Mouse (Mus musculus) midbrain, embryonic 10.5 days (tissue): ENCODE measurements around the gene Tmem184a. TPM values are rescaled to one million over a fixed set of nuclear protein-coding genes. Genes with fewer than 3 reads are reported as not detected.

ENCODE experiments used
- DNase-seq: peaks from one replicate; pipeline ENCODE4 v3.0.0-alpha.2; 2017; ENCODE audit warnings: low spot score
- H3K27ac ChIP-seq: fragments of 300-500 bp; sonication (generic); replicated peaks from 2 replicates; pipeline ENCODE4 v1.5.1; 2016; ENCODE audit warnings: mild to moderate bottlenecking
- H3K27me3 ChIP-seq: fragments of 300-500 bp; sonication (generic); 2 replicates; pipeline ENCODE4 v1.6.1; 2016; ENCODE audit warnings: low read depth, mild to moderate bottlenecking; ENCODE audit not compliant: poor library complexity, severe bottlenecking
- H3K36me3 ChIP-seq: fragments of 300-500 bp; sonication (generic); 2 replicates; pipeline ENCODE4 v1.6.1; 2016; ENCODE audit warnings: mild to moderate bottlenecking, moderate library complexity
- H3K4me1 ChIP-seq: fragments of 300-500 bp; sonication (generic); 2 replicates; pipeline ENCODE4 v1.6.1; 2016
- H3K4me3 ChIP-seq: fragments of 300-500 bp; sonication (generic); 2 replicates; pipeline ENCODE4 v1.5.1; 2016; ENCODE audit warnings: mild to moderate bottlenecking, moderate library complexity
- H3K9me3 ChIP-seq: fragments of 300-500 bp; sonication (generic); replicated peaks from 2 replicates; pipeline ENCODE4 v1.6.1; 2016; ENCODE audit warnings: mild to moderate bottlenecking
- WGBS: fragments of 180-500 bp; shearing (Covaris S2); methylation state at CpG from one replicate; pipeline ENCODE4 v1.1.7; 2016; 5-methylcytosine and 5-hydroxymethylcytosine counted together
- polyA plus RNA-seq: library from polyadenylated mRNA; unstranded; fragments of >200 nt; fragmentation: Nextera tagmentation; extraction: Ambion mirVana; gene quantifications from 2 replicates; pipeline ENCODE4 v1.2.1, GENCODE M21; 2016

The Tmem184a gene
- polyA plus RNA-seq, 1 experiment from 2014 or later: 0.84 TPM

- Histone ChIP-seq H3K9me3 (no peaks in the 10 kb centered on the region), H3K4me1 (peaks cover 15% of the 10 kb centered on the region), H3K36me3 (no peaks in the 10 kb centered on the region), H3K4me3 (no peak overlapping the region), H3K27me3 (peaks cover 26% of the 10 kb centered on the region), H3K27ac (no peak overlapping the region)
- no peak for DNase-seq
- WGBS: 59% methylated on average over 4 of the region's 4 CpGs
Measured at GRCm38 (mm10) chr5:139809397-139809796, 10.3 kb downstream of the Tmem184a start.

- no peak for DNase-seq
- 93% methylated on average over 8 of the region's 8 CpGs for WGBS
- H3K27ac ChIP-seq: peak overlapping the region; percentile 72; the same call in 1 of the 2 replicates
Measured at GRCm38 (mm10) chr5:139805924-139806323, 13.8 kb downstream of the Tmem184a start.

GRCm38 (mm10) chr5:139804573-139805111 is 15.1 kb downstream of the Tmem184a start:
- 83% methylated on average over 11 of the region's 11 CpGs for WGBS
- Histone ChIP-seq H3K4me1 (peaks cover 25% of the 10 kb centered on the region), H3K27ac (peak overlapping the region; percentile 72), H3K27me3 (0 out of 2 replicates have a peak, but pooled peaks cover 3% of the 10 kb centered on the region), H3K4me3 (no peak overlapping the region), H3K9me3 (no peaks in the 10 kb centered on the region), H3K36me3 (peaks cover 23% of the 10 kb centered on the region)
- DNase-seq: no peak

More at GRCm38 (mm10) chr5:139805924-139806323, 13.8 kb downstream of the Tmem184a start:
- Histone ChIP-seq H3K36me3 (peaks cover 10% of the 10 kb centered on the region), H3K9me3 (no peaks in the 10 kb centered on the region), H3K4me3 (no peak overlapping the region), H3K4me1 (peaks cover 22% of the 10 kb centered on the region), H3K27me3 (no peaks in the 10 kb centered on the region)

GRCm38 (mm10) chr5:139804107-139804551 is 15.6 kb downstream of the Tmem184a start:
- H3K27ac ChIP-seq: peak overlapping the region; percentile 72

GRCm38 (mm10) chr5:139803601-139804102 is 16.1 kb downstream of the Tmem184a start:
- peak overlapping the region; percentile 34 for H3K4me3 ChIP-seq
- peak overlapping the region; percentile 72 for H3K27ac ChIP-seq
- H3K4me1 ChIP-seq: peaks cover 35% of the 10 kb centered on the region
- 10% methylated on average over 12 of the region's 12 CpGs for WGBS
- no peaks in the 10 kb centered on the region for H3K9me3 ChIP-seq
- H3K27me3 ChIP-seq: 0 out of 2 replicates have a peak, but pooled peaks cover 3% of the 10 kb centered on the region
- H3K36me3 ChIP-seq: peaks cover 29% of the 10 kb centered on the region
- DNase-seq: peak; percentile 71

More at GRCm38 (mm10) chr5:139804107-139804551, 15.6 kb downstream of the Tmem184a start:
- WGBS: 5% methylated on average over 6 of the region's 6 CpGs
- Histone ChIP-seq H3K27me3 (0 out of 2 replicates have a peak, but pooled peaks cover 3% of the 10 kb centered on the region), H3K4me1 (peaks cover 31% of the 10 kb centered on the region), H3K36me3 (peaks cover 28% of the 10 kb centered on the region), H3K9me3 (no peaks in the 10 kb centered on the region), H3K4me3 (peak overlapping the region; percentile 34)
- DNase-seq: peak; percentile 53

GRCm38 (mm10) chr5:139803165-139803564 is 16.6 kb downstream of the Tmem184a start:
- no peak for DNase-seq
- H3K27me3 ChIP-seq: 0 out of 2 replicates have a peak, but pooled peaks cover 3% of the 10 kb centered on the region
- H3K36me3 ChIP-seq: peaks cover 29% of the 10 kb centered on the region
- H3K4me1 ChIP-seq: peaks cover 40% of the 10 kb centered on the region
- 85% methylated on average over 8 of the region's 8 CpGs for WGBS
- H3K27ac ChIP-seq: no peak overlapping the region
- no peaks in the 10 kb centered on the region for H3K9me3 ChIP-seq
- H3K4me3 ChIP-seq: no peak overlapping the region

- H3K36me3 ChIP-seq: peaks cover 29% of the 10 kb centered on the region
- H3K27me3 ChIP-seq: 0 out of 2 replicates have a peak, but pooled peaks cover 3% of the 10 kb centered on the region
- 92% methylated on average over 10 of the region's 10 CpGs for WGBS
- no peak for DNase-seq
- H3K4me1 ChIP-seq: peaks cover 53% of the 10 kb centered on the region
- H3K27ac ChIP-seq: no peak overlapping the region
- no peaks in the 10 kb centered on the region for H3K9me3 ChIP-seq
- H3K4me3 ChIP-seq: no peak overlapping the region
Measured at GRCm38 (mm10) chr5:139801880-139802279, 17.8 kb downstream of the Tmem184a start.

- no peak overlapping the region for H3K4me3 ChIP-seq
- WGBS: 94% methylated on average over 8 of the region's 8 CpGs
- no peak for DNase-seq
- H3K4me1 ChIP-seq: peaks cover 60% of the 10 kb centered on the region
- no peaks in the 10 kb centered on the region for H3K9me3 ChIP-seq
- 0 out of 2 replicates have a peak, but pooled peaks cover 3% of the 10 kb centered on the region for H3K27me3 ChIP-seq
- no peak overlapping the region for H3K27ac ChIP-seq
- H3K36me3 ChIP-seq: peaks cover 29% of the 10 kb centered on the region
Measured at GRCm38 (mm10) chr5:139801231-139801630, 18.5 kb downstream of the Tmem184a start.

- DNase-seq: no peak
- 92% methylated on average over 33 of the region's 33 CpGs for WGBS
- Histone ChIP-seq H3K27ac (0 out of 2 replicates have a peak overlapping the region, but pooled peaks have one; percentile 11), H3K4me1 (peaks cover 70% of the 10 kb centered on the region), H3K4me3 (no peak overlapping the region), H3K9me3 (no peaks in the 10 kb centered on the region), H3K27me3 (peaks cover 13% of the 10 kb centered on the region), H3K36me3 (peaks cover 29% of the 10 kb centered on the region)
Measured at GRCm38 (mm10) chr5:139799801-139800590, 19.7 kb downstream of the Tmem184a start.

- Histone ChIP-seq H3K4me1 (peaks cover 71% of the 10 kb centered on the region), H3K9me3 (no peaks in the 10 kb centered on the region), H3K27me3 (peaks cover 17% of the 10 kb centered on the region), H3K4me3 (no peak overlapping the region), H3K36me3 (peaks cover 29% of the 10 kb centered on the region), H3K27ac (peak overlapping the region; percentile 88)
- DNase-seq: no peak
- 92% methylated on average over 9 of the region's 9 CpGs for WGBS
Measured at GRCm38 (mm10) chr5:139799041-139799440, 20.7 kb downstream of the Tmem184a start.

GRCm38 (mm10) chr5:139798168-139798900 is 21.4 kb downstream of the Tmem184a start:
- WGBS: 43% methylated on average over 12 of the region's 12 CpGs
- Histone ChIP-seq H3K27ac (peak overlapping the region; percentile 88), H3K9me3 (no peaks in the 10 kb centered on the region), H3K27me3 (peaks cover 18% of the 10 kb centered on the region), H3K4me3 (peak overlapping the region; percentile 46), H3K4me1 (peaks cover 71% of the 10 kb centered on the region), H3K36me3 (peaks cover 29% of the 10 kb centered on the region)
- DNase-seq: no peak

- Histone ChIP-seq H3K27ac (peak overlapping the region; percentile 88), H3K9me3 (no peaks in the 10 kb centered on the region), H3K4me1 (peaks cover 71% of the 10 kb centered on the region), H3K36me3 (peaks cover 29% of the 10 kb centered on the region), H3K27me3 (peaks cover 25% of the 10 kb centered on the region), H3K4me3 (peak overlapping the region; percentile 46)
- DNase-seq: peak; percentile 88
- WGBS: 20% methylated on average over 11 of the region's 11 CpGs
Measured at GRCm38 (mm10) chr5:139797473-139798167, 22.1 kb downstream of the Tmem184a start.
